Mouse (Mus musculus) embryonic fibroblast, embryonic 13.5 days (primary cell): ENCODE measurements at regions not wholly inside any gene's neighbourhood (a gene's known extent, or its start where the extent isn't known, plus 50 kb on each side); places are given as distances from the start of the nearest gene placed in this dataset.

Source experiments
- CTCF ChIP-seq: IDR thresholded peaks from 2 replicates; pipeline ENCODE4 v1.5.1; 2011; ENCODE audit warnings: mild to moderate bottlenecking, control low read depth, low read length, moderate library complexity, borderline replicate concordance; ENCODE audit not compliant: insufficient read depth
- POLR2A ChIP-seq: IDR thresholded peaks from 2 replicates; pipeline ENCODE4 v1.6.1; 2011; ENCODE audit warnings: low read depth, mild to moderate bottlenecking, control low read depth, low read length, moderate library complexity

GRCm38 (mm10) chr3:121597203-121597602 lies 65.0 kb upstream of the Slc44a3 start:
- TF ChIP-seq CTCF: no peak
- TF ChIP-seq POLR2A: no peak
